Mouse (Mus musculus): Measurements from ENCODE around the gene Cfap20. TPM values are rescaled to one million over a fixed set of nuclear protein-coding genes. Genes with fewer than 3 reads are reported as not detected.

Cfap20 gene
- polyA plus RNA-seq (2021; fragmentation: Nextera tagmentation), result 117 and 118 TPM in 2 replicates
- long read RNA-seq, experiment 1, transcript Cfap20-201 (6 exons, 1,295 nt), result major isoform, 135 of 153 reads
- long read RNA-seq, experiment 1, transcript Cfap20-205 (5 exons, 1,023 nt), result minor isoform, 7 of 153 reads
- long read RNA-seq, experiment 1, partial matches to known transcripts, result 6 of 153 reads
- long read RNA-seq, experiment 1, other reads (novel, unspliced or antisense), result 4 of 153 reads
- long read RNA-seq, experiment 2, transcript Cfap20-205 (5 exons, 1,023 nt), result minor isoform, 12 of 187 reads
- long read RNA-seq, experiment 2, transcript Cfap20-201 (6 exons, 1,295 nt), result major isoform, 146 of 187 reads
- long read RNA-seq, experiment 2, transcript Cfap20-208 (4 exons, 2,544 nt), result minor isoform, 7 of 187 reads
- long read RNA-seq, experiment 2, partial matches to known transcripts, result 8 of 187 reads
- long read RNA-seq, experiment 2, other reads (novel, unspliced or antisense), result 14 of 187 reads

GRCm38 (mm10) chr8:95434686-95435439, at the start of gene Cfap20:
Gene Cfap20 (minus strand): TSS chr8:95434869.

Other genes starting within 250 kb of the Cfap20 start
- gene Kifc3, start 232.1 kb downstream of the Cfap20 start, polyA plus RNA-seq (2021; fragmentation: Nextera tagmentation), result 12.0 and 13.0 TPM in 2 replicates
- 0.09 and 0.16 TPM in 2 replicates for gene Cngb1, start 128.3 kb downstream of the Cfap20 start, polyA plus RNA-seq (2021; fragmentation: Nextera tagmentation)
- not detected in 2 replicates for gene Tepp, start 124.3 kb downstream of the Cfap20 start, polyA plus RNA-seq (2021; fragmentation: Nextera tagmentation)
- gene Zfp319, start 102.9 kb downstream of the Cfap20 start, polyA plus RNA-seq (2021; fragmentation: Nextera tagmentation), result 4.5 and 5.7 TPM in 2 replicates
- gene Usb1, start 102.6 kb downstream of the Cfap20 start, polyA plus RNA-seq (2021; fragmentation: Nextera tagmentation), result 10.0 and 12.0 TPM in 2 replicates
- gene Mmp15, start 82.6 kb downstream of the Cfap20 start, polyA plus RNA-seq (2021; fragmentation: Nextera tagmentation), result 2.0 and 2.6 TPM in 2 replicates
- gene Csnk2a2, start 55.2 kb upstream of the Cfap20 start, polyA plus RNA-seq (2021; fragmentation: Nextera tagmentation), result 4.3 and 6.1 TPM in 2 replicates
- 5.5 and 11.5 TPM in 2 replicates for gene Ccdc113, start 99.2 kb upstream of the Cfap20 start, polyA plus RNA-seq (2021; fragmentation: Nextera tagmentation)
- not detected in 2 replicates for gene Prss54, start 141.5 kb upstream of the Cfap20 start, polyA plus RNA-seq (2021; fragmentation: Nextera tagmentation)
- 2.4 and 3.4 TPM in 2 replicates for gene Gins3, start 198.6 kb upstream of the Cfap20 start, polyA plus RNA-seq (2021; fragmentation: Nextera tagmentation)
- 790 and 878 TPM in 2 replicates for gene Ndrg4, start 242.1 kb upstream of the Cfap20 start, polyA plus RNA-seq (2021; fragmentation: Nextera tagmentation)

Data from layer of hippocampus, adult 6 months (tissue).